Mouse (Mus musculus): ENCODE data around the gene Fbxo45. TPM values are rescaled to one million over a fixed set of nuclear protein-coding genes. Genes with fewer than 3 reads are reported as not detected.

Gene Fbxo45
- polyA plus RNA-seq, 1 experiment: 4.4 TPM

DNA sequence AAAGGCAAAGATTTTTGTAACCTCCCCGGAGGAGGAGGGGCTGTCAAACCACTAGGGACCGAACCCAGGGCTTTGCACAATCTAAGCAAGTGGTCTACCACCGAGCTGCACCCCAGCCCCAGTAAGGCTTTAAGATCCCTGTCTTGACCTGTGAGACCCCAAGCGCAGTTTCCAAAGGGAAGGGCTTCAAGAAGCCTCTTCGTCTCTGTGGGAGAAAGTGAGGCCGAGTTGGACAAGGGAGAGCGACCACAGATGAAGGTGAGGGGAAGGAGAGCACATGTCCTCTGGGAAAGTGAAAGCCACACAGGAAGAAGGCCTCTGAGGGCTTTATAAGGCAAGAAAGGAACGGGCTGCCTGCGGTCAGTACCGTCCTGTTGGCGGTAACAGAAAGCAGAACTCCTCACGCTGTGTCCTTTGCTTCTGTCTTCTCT lies 56.9 kb downstream of the Fbxo45 start:
- TF ChIP-seq POLR2A (IDR thresholded peaks at IDR 0.05; ENCODE audit: borderline replicate concordance, control insufficient read depth, low read depth, low read length): no peak
- TF ChIP-seq CTCF (IDR thresholded peaks at IDR 0.05; ENCODE audit: control insufficient read depth, insufficient read depth, low read length): no peak
- Histone ChIP-seq H3K27ac (ENCODE audit: control insufficient read depth, insufficient read depth, low read depth, low read length, poor library complexity) (peak overlapping the region; percentile 82), H3K4me1 (ENCODE audit: control insufficient read depth, insufficient read depth, low read length) (peaks cover 4% of the 10 kb centered on the region; the same call in 1 of the 2 replicates), H3K4me3 (replicated peaks; ENCODE audit: control insufficient read depth, low read depth, low read length) (peak overlapping the region; percentile 24)
- WGBS: 2% methylated on average over 12 of the region's 12 CpGs

DNA sequence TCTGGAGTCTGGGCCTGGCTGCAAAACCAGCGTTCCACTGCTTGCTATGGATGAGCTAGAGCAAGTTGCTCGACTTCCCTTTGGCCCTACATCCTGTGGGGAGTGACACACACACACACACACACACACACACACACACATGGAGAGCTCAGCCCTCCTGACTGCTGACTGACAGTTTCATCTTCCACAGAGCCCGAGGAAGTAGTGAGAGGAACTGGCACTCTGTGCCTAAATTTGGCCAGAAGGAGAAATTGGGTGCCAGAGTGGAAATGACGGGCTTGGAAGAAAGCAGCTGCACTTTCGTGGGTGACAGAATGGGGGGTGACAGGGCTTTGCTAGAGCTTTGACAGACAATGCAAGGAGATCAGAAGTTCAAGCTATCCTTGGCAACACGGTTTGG lies 57.8 kb downstream of the Fbxo45 start:
- 5% methylated on average over 6 of the region's 6 CpGs for WGBS
- TF ChIP-seq POLR2A (IDR thresholded peaks at IDR 0.05; ENCODE audit: borderline replicate concordance, control insufficient read depth, low read depth, low read length): no peak
- TF ChIP-seq CTCF (IDR thresholded peaks at IDR 0.05; ENCODE audit: control insufficient read depth, insufficient read depth, low read length): no peak
- peak overlapping the region; percentile 8 for H3K27ac ChIP-seq (ENCODE audit: control insufficient read depth, insufficient read depth, low read depth, low read length, poor library complexity)
- peaks cover 4% of the 10 kb centered on the region; the same call in 1 of the 2 replicates for H3K4me1 ChIP-seq (ENCODE audit: control insufficient read depth, insufficient read depth, low read length)
- H3K4me3 ChIP-seq (replicated peaks; ENCODE audit: control insufficient read depth, low read depth, low read length): no peak overlapping the region

DNA sequence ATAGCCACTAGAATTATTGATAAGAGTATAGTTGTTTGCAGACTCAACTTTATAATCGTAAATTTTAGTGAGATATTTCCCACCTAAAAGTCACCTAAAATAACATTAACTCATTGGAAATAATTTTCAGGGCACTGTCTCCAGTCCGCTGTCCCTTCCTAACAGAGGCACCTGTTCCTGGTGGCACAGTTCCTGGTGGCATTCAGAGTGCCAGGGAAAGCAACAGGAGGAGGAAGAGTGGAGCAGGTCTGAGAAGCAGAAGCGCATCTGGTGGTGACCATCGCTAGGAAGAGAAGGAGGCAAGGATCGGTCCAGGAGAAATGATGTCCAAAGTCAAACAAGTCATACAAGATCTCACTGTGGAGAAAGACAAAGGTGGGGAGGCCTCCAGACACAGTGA lies 60.9 kb downstream of the Fbxo45 start:
- no peak overlapping the region for H3K27ac ChIP-seq (ENCODE audit: control insufficient read depth, insufficient read depth, low read depth, low read length, poor library complexity)
- H3K4me3 ChIP-seq (replicated peaks; ENCODE audit: control insufficient read depth, low read depth, low read length): no peak overlapping the region
- 86% methylated on average over 5 of the region's 5 CpGs for WGBS
- peaks cover 1% of the 10 kb centered on the region; the same call in 1 of the 2 replicates for H3K4me1 ChIP-seq (ENCODE audit: control insufficient read depth, insufficient read depth, low read length)
- no peak for TF ChIP-seq CTCF (IDR thresholded peaks at IDR 0.05; ENCODE audit: control insufficient read depth, insufficient read depth, low read length)
- TF ChIP-seq POLR2A (IDR thresholded peaks at IDR 0.05; ENCODE audit: borderline replicate concordance, control insufficient read depth, low read depth, low read length): no peak

Other genes with a start within 250 kb of the Fbxo45 start
- gene Senp5, start 243.9 kb downstream of the Fbxo45 start, polyA plus RNA-seq (2011; ENCODE audit: insufficient read depth, insufficient read length, low replicate concordance, missing spikeins): 4.3 and 5.3 TPM in 2 replicates
- 12.7 and 25.2 TPM in 2 replicates for gene Pak2, start 167.8 kb downstream of the Fbxo45 start, polyA plus RNA-seq (2011; ENCODE audit: insufficient read depth, insufficient read length, low replicate concordance, missing spikeins)
- gene Pigx, start 147.4 kb downstream of the Fbxo45 start, polyA plus RNA-seq (2011; ENCODE audit: insufficient read depth, insufficient read length, low replicate concordance, missing spikeins): 11.1 and 35.7 TPM in 2 replicates
- 4.5 and 11.3 TPM in 2 replicates for gene Cep19, start 147.4 kb downstream of the Fbxo45 start, polyA plus RNA-seq (2011; ENCODE audit: insufficient read depth, insufficient read length, low replicate concordance, missing spikeins)
- gene Nrros, start 81.6 kb downstream of the Fbxo45 start, polyA plus RNA-seq (2011; ENCODE audit: insufficient read depth, insufficient read length, low replicate concordance, missing spikeins): 22.6 and 50.5 TPM in 2 replicates
- gene Bex6, start 67.3 kb downstream of the Fbxo45 start, polyA plus RNA-seq (2011; ENCODE audit: insufficient read depth, insufficient read length, low replicate concordance, missing spikeins): 3.3 and 6.1 TPM in 2 replicates
- 14.0 and 15.5 TPM in 2 replicates for gene Wdr53, start 69 bp upstream of the Fbxo45 start, polyA plus RNA-seq (2011; ENCODE audit: insufficient read depth, insufficient read length, low replicate concordance, missing spikeins)
- gene Smco1, start 24.3 kb upstream of the Fbxo45 start, polyA plus RNA-seq (2011; ENCODE audit: insufficient read depth, insufficient read length, low replicate concordance, missing spikeins): not detected in 2 replicates
- 22.6 and 32.5 TPM in 2 replicates for gene Rnf168, start 30.3 kb upstream of the Fbxo45 start, polyA plus RNA-seq (2011; ENCODE audit: insufficient read depth, insufficient read length, low replicate concordance, missing spikeins)
- gene Ubxn7, start 85.1 kb upstream of the Fbxo45 start, polyA plus RNA-seq (2011; ENCODE audit: insufficient read depth, insufficient read length, low replicate concordance, missing spikeins): 7.1 and 9.0 TPM in 2 replicates
- gene Tm4sf19, start 153.3 kb upstream of the Fbxo45 start, polyA plus RNA-seq (2011; ENCODE audit: insufficient read depth, insufficient read length, low replicate concordance, missing spikeins): 3.2 TPM in 1 of 2 replicates, not detected in the other
- gene Tctex1d2, start 172.5 kb upstream of the Fbxo45 start, polyA plus RNA-seq (2011; ENCODE audit: insufficient read depth, insufficient read length, low replicate concordance, missing spikeins): 5.4 and 13.9 TPM in 2 replicates
- 40.6 and 49.6 TPM in 2 replicates for gene Pcyt1a, start 183.8 kb upstream of the Fbxo45 start, polyA plus RNA-seq (2011; ENCODE audit: insufficient read depth, insufficient read length, low replicate concordance, missing spikeins)
- not detected in 2 replicates for gene Slc51a, start 240.7 kb upstream of the Fbxo45 start, polyA plus RNA-seq (2011; ENCODE audit: insufficient read depth, insufficient read length, low replicate concordance, missing spikeins)
- gene Zdhhc19, start 249.1 kb upstream of the Fbxo45 start, polyA plus RNA-seq (2011; ENCODE audit: insufficient read depth, insufficient read length, low replicate concordance, missing spikeins): not detected in 2 replicates

All from bone marrow, adult 2 months (tissue).